Mouse (Mus musculus) heart, adult 2 months (tissue): Measurements from ENCODE around the gene Thoc3.

ENCODE experiments used
- CTCF ChIP-seq: fragments of 200-600 bp; IDR thresholded peaks from 2 replicates; pipeline ENCODE4 v1.8.1; 2022; ENCODE audit warnings: antibody characterized with exemption, mild to moderate bottlenecking, moderate library complexity
- POLR2A ChIP-seq: fragments of 200-500 bp; IDR thresholded peaks from 2 replicates; pipeline ENCODE4 v1.6.1; 2011; ENCODE audit warnings: mild to moderate bottlenecking, low read depth, low read length, control low read depth; ENCODE audit not compliant: insufficient read depth

DNA sequence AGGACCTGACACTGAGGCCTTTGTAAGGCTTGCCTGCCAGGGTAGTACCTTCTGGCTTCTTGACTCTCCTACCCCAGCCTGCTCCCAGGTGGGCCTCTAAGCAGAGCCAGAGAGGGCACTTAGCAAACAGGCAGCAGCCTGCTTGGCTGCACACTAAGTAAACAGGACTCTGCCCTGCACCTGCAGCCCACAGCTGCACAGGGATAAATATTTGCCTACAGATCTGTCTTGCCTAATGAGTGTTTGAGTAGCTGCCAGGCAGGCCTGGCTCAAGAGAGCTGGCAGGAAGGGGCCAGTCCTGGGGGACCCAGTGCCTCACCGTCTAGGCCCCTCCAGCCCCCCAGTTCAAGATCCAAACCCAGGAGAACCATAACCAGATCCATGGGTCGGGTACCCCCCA, 43.4 kb downstream of the Thoc3 start:
- TF ChIP-seq POLR2A (no peak), CTCF (no peak)
